In genomic region chr13:112439917-112440361, GRCm38 (mm10) we compare ENCODE assay signal across 8 mouse cellular contexts. TPM values are rescaled to one million over a fixed set of nuclear protein-coding genes. Genes with fewer than 3 reads are reported as not detected.
A peak's percentile ranks its signal among the peaks of the same experiment; 100 is the strongest.
DNase-seq lines count a peak whose midpoint lies in the region; ATAC-seq and TF ChIP-seq lines count a peak whose summit lies in the region.

No protein-coding gene starts in this region.

- peak overlapping the region; percentile 41 for H3K4me2 ChIP-seq in intestine, embryonic 16.5 days (ENCODE audit: low read depth, low read length)
- H3K4me2 ChIP-seq in midbrain, embryonic 16.5 days (ENCODE audit: low read length), result peak overlapping the region; percentile 42
- peak overlapping the region; percentile 32; the same call in 1 of the 2 replicates for H3K4me2 ChIP-seq in stomach, embryonic 14.5 days (replicated peaks; ENCODE audit: low read depth, low read length)

- peak; percentile 36 to 60 for DNase-seq in adrenal gland, adult (ENCODE audit: inconsistent age in 2 of 2, low spot score in 1 of 2)
- no peak for DNase-seq in adrenal gland, adult 8-10 months
- DNase-seq in heart, adult 11 months, result peak; percentile 98
- DNase-seq in liver, adult 2 months (ENCODE audit: extremely low read depth, low read depth, low spot score), result peak; percentile 24

- H3K27ac ChIP-seq in brown adipose tissue, adult 24 weeks (replicated peaks; ENCODE audit: low read depth, low read length), result peak overlapping the region; percentile 20; the same call in 1 of the 2 replicates
- H3K27ac ChIP-seq in intestine, embryonic 16.5 days (ENCODE audit: low read length), result 0 out of 2 replicates have a peak overlapping the region, but pooled peaks have one; percentile 20
- peak overlapping the region; percentile 77 for H3K27ac ChIP-seq in liver, adult 2 months (replicated peaks; ENCODE audit: insufficient read depth, low read depth, low read length)
- no peak overlapping the region for H3K27ac ChIP-seq in midbrain, embryonic 16.5 days (ENCODE audit: low read length)
- H3K27ac ChIP-seq in stomach, embryonic 14.5 days (ENCODE audit: low read length), result peak overlapping the region; percentile 13; the same call in 1 of the 2 replicates

- peak; percentile 52 for ATAC-seq in intestine, embryonic 16.5 days
- 0 out of 2 replicates have a peak, but pooled peaks have one; percentile 11 for ATAC-seq in midbrain, embryonic 16.5 days
- ATAC-seq in stomach, embryonic 14.5 days (ENCODE audit: insufficient number of reproducible peaks, insufficient read depth, low FRiP score, low read depth), result peak; percentile 49; the same call in 1 of the 2 replicates

- 18% methylated on average over 9 of the region's 9 CpGs for WGBS in intestine, embryonic 16.5 days
- 27% methylated on average over 9 of the region's 9 CpGs for WGBS in liver, adult 2 months
- 13% methylated on average over 9 of the region's 9 CpGs for WGBS in midbrain, embryonic 16.5 days
- 20% methylated on average over 9 of the region's 9 CpGs for WGBS in stomach, embryonic 14.5 days

- no peak overlapping the region for H3K4me3 ChIP-seq in brown adipose tissue, adult 24 weeks (ENCODE audit: insufficient read depth, low read depth, low read length)
- H3K4me3 ChIP-seq in intestine, embryonic 16.5 days (ENCODE audit: low read length), result no peak overlapping the region
- no peak overlapping the region for H3K4me3 ChIP-seq in liver, adult 2 months (ENCODE audit: insufficient read depth, low read depth, low read length)
- no peak overlapping the region for H3K4me3 ChIP-seq in midbrain, embryonic 16.5 days (ENCODE audit: low read depth, low read length)
- no peak overlapping the region for H3K4me3 ChIP-seq in stomach, embryonic 14.5 days (ENCODE audit: low read depth, low read length)

- H3K27me3 ChIP-seq in intestine, embryonic 16.5 days (replicated peaks; ENCODE audit: control insufficient read depth, insufficient read depth, low read length), result no peaks in the 10 kb centered on the region
- H3K27me3 ChIP-seq in liver, adult 2 months (ENCODE audit: control insufficient read depth, insufficient read depth, low read length), result no peaks in the 10 kb centered on the region
- no peaks in the 10 kb centered on the region for H3K27me3 ChIP-seq in midbrain, embryonic 16.5 days (ENCODE audit: control insufficient read depth, insufficient read depth, low read depth, low read length)
- H3K27me3 ChIP-seq in stomach, embryonic 14.5 days (ENCODE audit: control insufficient read depth, insufficient read depth, low read length), result no peaks in the 10 kb centered on the region

- H3K36me3 ChIP-seq in intestine, embryonic 16.5 days (ENCODE audit: control insufficient read depth, insufficient read depth, low read length), result no peaks in the 10 kb centered on the region
- H3K36me3 ChIP-seq in liver, adult 2 months (ENCODE audit: control insufficient read depth, insufficient read depth, low read length), result no peaks in the 10 kb centered on the region
- no peaks in the 10 kb centered on the region for H3K36me3 ChIP-seq in midbrain, embryonic 16.5 days (ENCODE audit: control insufficient read depth, insufficient read depth, low read length)
- H3K36me3 ChIP-seq in stomach, embryonic 14.5 days (ENCODE audit: control insufficient read depth, insufficient read depth, low read length), result no peaks in the 10 kb centered on the region

- H3K9ac ChIP-seq in intestine, embryonic 16.5 days (ENCODE audit: low read depth, low read length), result no peak overlapping the region
- peak overlapping the region; percentile 31; the same call in 1 of the 2 replicates for H3K9ac ChIP-seq in liver, adult 2 months (ENCODE audit: low read depth, low read length)
- H3K9ac ChIP-seq in midbrain, embryonic 16.5 days (ENCODE audit: low read depth, low read length), result no peak overlapping the region
- H3K9ac ChIP-seq in stomach, embryonic 14.5 days (replicated peaks; ENCODE audit: low read depth, low read length), result no peak overlapping the region

- TF ChIP-seq CTCF in liver, adult 2 months (IDR thresholded peaks at IDR 0.05; ENCODE audit: low read depth, low read length), result no peak

- peaks cover 6% of the 10 kb centered on the region for H3K4me1 ChIP-seq in brown adipose tissue, adult 24 weeks (ENCODE audit: control insufficient read depth, insufficient read depth, insufficient read length, low read length)
- peaks cover 9% of the 10 kb centered on the region for H3K4me1 ChIP-seq in intestine, embryonic 16.5 days (ENCODE audit: control insufficient read depth, insufficient read depth, low read length)
- peaks cover 2% of the 10 kb centered on the region; the same call in 1 of the 2 replicates for H3K4me1 ChIP-seq in liver, adult 2 months (ENCODE audit: control insufficient read depth, insufficient read depth, low read length)
- H3K4me1 ChIP-seq in midbrain, embryonic 16.5 days (ENCODE audit: control insufficient read depth, insufficient read depth, low read length), result peaks cover 11% of the 10 kb centered on the region
- H3K4me1 ChIP-seq in stomach, embryonic 14.5 days (ENCODE audit: control insufficient read depth, insufficient read depth, low read length), result peaks cover 13% of the 10 kb centered on the region; the same call in 1 of the 2 replicates

- H3K9me3 ChIP-seq in intestine, embryonic 16.5 days (ENCODE audit: control insufficient read depth, low read length), result no peaks in the 10 kb centered on the region
- no peaks in the 10 kb centered on the region for H3K9me3 ChIP-seq in midbrain, embryonic 16.5 days (replicated peaks; ENCODE audit: control insufficient read depth, low read length, poor library complexity, severe bottlenecking)
- H3K9me3 ChIP-seq in stomach, embryonic 14.5 days (ENCODE audit: control insufficient read depth, low read depth, low read length), result no peaks in the 10 kb centered on the region

- no peaks in the 10 kb centered on the region for H3K79me2 ChIP-seq in liver, adult 2 months (ENCODE audit: control insufficient read depth, insufficient read depth, low read length)

- TF ChIP-seq POLR2A in liver, adult 2 months (IDR thresholded peaks at IDR 0.05; ENCODE audit: extremely low read depth, insufficient read depth, low read length), result no peak

RNA-seq across cellular contexts. Expression of gene Il6st, which starts 23.9 kb away (rescaled TPM):
- 100 to 1,000 TPM; 297 to 404 (median 379) TPM for total RNA-seq in adrenal gland, adult 8-10 months (2022)
- polyA plus RNA-seq in brown adipose tissue, adult 24 weeks (2012; ENCODE audit: insufficient read depth, insufficient read length, missing spikeins), result 38.2 and 43.1 TPM in 2 replicates
- 24.5 and 28.9 TPM in 2 replicates for polyA plus RNA-seq in intestine, embryonic 16.5 days (2015; fragmentation: Nextera tagmentation; extraction: Ambion mirVana)
- 70.2 and 82.8 TPM in 2 replicates for total RNA-seq in liver, adult 2 months (2014; rRNA removed)
- polyA plus RNA-seq in liver, adult 2 months (2012; rRNA removed), result 16.0 and 18.9 TPM in 2 replicates
- polyA plus RNA-seq in midbrain, embryonic 16.5 days (2015; fragmentation: Nextera tagmentation; extraction: Ambion mirVana), result 20.5 and 25.1 TPM in 2 replicates
- 48.8 and 49.5 TPM in 2 replicates for polyA plus RNA-seq in stomach, embryonic 14.5 days (2014; fragmentation: Nextera tagmentation; extraction: Ambion mirVana)
